8 mouse cellular contexts compared by ENCODE assay signal in the genomic region with DNA sequence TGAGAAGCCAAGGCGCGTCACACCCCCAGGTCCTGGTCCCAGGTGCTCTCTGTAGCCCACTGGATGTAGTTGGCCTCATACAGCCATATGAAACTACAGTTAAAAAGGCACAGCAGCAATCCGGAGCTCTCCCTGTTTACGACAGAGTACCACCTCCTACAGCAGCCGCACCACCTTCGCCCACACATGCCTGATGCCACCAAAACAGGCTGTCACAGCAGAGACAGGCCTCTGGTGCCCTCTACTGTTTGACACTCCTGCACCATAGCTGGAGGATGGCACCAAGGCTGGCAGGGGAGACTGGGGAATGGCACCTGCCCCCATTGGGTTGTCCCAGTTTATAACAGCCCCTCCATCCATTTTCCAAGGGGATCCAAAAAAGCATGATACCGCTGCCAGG.
DNase-seq lines count a peak whose midpoint lies in the region; TF ChIP-seq lines count a peak whose summit lies in the region.

No protein-coding gene starts in this region.

- TF ChIP-seq RAD21 in MEL (IDR thresholded peaks at IDR 0.05; ENCODE audit: low read depth, low read length), result peak; percentile 45

- H3K4me1 ChIP-seq in MEL (ENCODE audit: control insufficient read depth in 1 of 2, insufficient read depth in 2 of 2, low read length in 2 of 2), result no peaks in the 10 kb centered on the region

- H3K4me3 ChIP-seq in MEL (ENCODE audit: control insufficient read depth in 1 of 2, insufficient read depth in 1 of 2, low read depth in 2 of 2, low read length in 2 of 2), result no peak overlapping the region

- H3K9ac ChIP-seq in MEL (ENCODE audit: control insufficient read depth, low read depth, low read length, poor library complexity, severe bottlenecking), result no peak overlapping the region

- DNase-seq in A20 (ENCODE audit: low read depth, low spot score), result peak; percentile 55
- DNase-seq in MEL (ENCODE audit: low read depth, low spot score), result no peak
- peak; percentile 78 for DNase-seq in cerebellum, adult 9-10 months
- DNase-seq in gastrocnemius, postnatal 10 days, result peak; percentile 39
- DNase-seq in kidney, postnatal 4 days, result peak; percentile 81 to 85
- DNase-seq in lung, postnatal 25 days (ENCODE audit: low spot score), result peak; percentile 69
- DNase-seq in right cerebral cortex, postnatal 10 days (ENCODE audit: low spot score in 2 of 2), result peak; percentile 90 to 91
- DNase-seq in urinary bladder, postnatal 25 days (ENCODE audit: low spot score), result peak; percentile 50

- no peak for TF ChIP-seq EP300 in MEL (IDR thresholded peaks at IDR 0.05; ENCODE audit: low read depth in 1 of 2, low read length in 2 of 2)

- no peaks in the 10 kb centered on the region for H3K9me3 ChIP-seq in MEL (replicated peaks; ENCODE audit: insufficient read depth, low read length)

- H3K36me3 ChIP-seq in MEL (ENCODE audit: control insufficient read depth in 1 of 2, insufficient read depth in 2 of 2, low read length in 2 of 2), result no peaks in the 10 kb centered on the region

- no peak overlapping the region for H3K27ac ChIP-seq in MEL (ENCODE audit: control insufficient read depth, low read depth, low read length)

- no peaks in the 10 kb centered on the region for H3K79me2 ChIP-seq in MEL (ENCODE audit: control insufficient read depth, insufficient read depth, low read length, poor library complexity)

- TF ChIP-seq CTCF in MEL (IDR thresholded peaks at IDR 0.05 in 2 of 3, conservative IDR thresholded peaks at IDR 0.05 in 1 of 3; ENCODE audit: control insufficient read depth in 1 of 3, insufficient read depth in 1 of 3, low read depth in 2 of 3, low read length in 3 of 3, poor library complexity in 1 of 3, severe bottlenecking in 1 of 3), result peak; percentile 20 to 48 (median 39)

- peaks cover 0 to 3% of the 10 kb centered on the region in 2 experiments; a peak in 2 of 4 replicates for H3K27me3 ChIP-seq in MEL (ENCODE audit: control insufficient read depth in 1 of 2, insufficient read depth in 2 of 2, low read length in 2 of 2)

- TF ChIP-seq POLR2A in MEL (IDR thresholded peaks at IDR 0.05; ENCODE audit: control insufficient read depth in 1 of 2, insufficient read depth in 1 of 2, low read depth in 1 of 2, low read length in 2 of 2, poor library complexity in 1 of 2), result no peak

TF ChIP-seq in MEL, 35 proteins besides CTCF, POLR2A, EP300 and RAD21:
- TF ChIP-seq USF1 (IDR thresholded peaks at IDR 0.05; ENCODE audit: low read depth, low read length), result no peak
- peak; percentile 40 for TF ChIP-seq SMC3 (IDR thresholded peaks at IDR 0.05; ENCODE audit: low read depth, low read length)
